Mouse (Mus musculus) heart, embryonic 16.5 days (tissue): ENCODE measurements at regions not wholly inside any gene's neighbourhood (a gene's known extent, or its start where the extent isn't known, plus 50 kb on each side); places are given as distances from the start of the nearest gene placed in this dataset.

Source experiments
- ATAC-seq: fragments of 200-750 bp; cut with Nextera tagmentation; replicated peaks from 2 replicates; pipeline ENCODE4 v1.8.0; 2017; ENCODE audit warnings: moderate number of reproducible peaks; ENCODE audit not compliant: insufficient read depth, low FRiP score; ENCODE audit errors: extremely low read depth
- H3K27ac ChIP-seq: fragments of 300-500 bp; sonication (generic); 2 replicates; pipeline ENCODE4 v1.5.1; 2014; ENCODE audit warnings: mild to moderate bottlenecking, low read length, control low read depth, moderate library complexity
- H3K27me3 ChIP-seq: fragments of 300-500 bp; sonication (generic); 2 replicates; pipeline ENCODE4 v1.6.1; 2014; ENCODE audit warnings: low read length, mixed read lengths; ENCODE audit not compliant: control insufficient read depth, insufficient read depth
- H3K36me3 ChIP-seq: fragments of 300-500 bp; sonication (generic); 2 replicates; pipeline ENCODE4 v1.6.1; 2014; ENCODE audit not compliant: control insufficient read depth, insufficient read depth
- H3K4me1 ChIP-seq: fragments of 300-500 bp; sonication (generic); 2 replicates; pipeline ENCODE4 v1.6.1; 2014; ENCODE audit warnings: low read length, mixed read lengths; ENCODE audit not compliant: control insufficient read depth, insufficient read depth
- H3K4me2 ChIP-seq: fragments of 300-500 bp; sonication (generic); 2 replicates; pipeline ENCODE4 v1.6.1; 2014; ENCODE audit warnings: low read depth, mild to moderate bottlenecking, control low read depth, low read length
- H3K4me3 ChIP-seq: fragments of 300-500 bp; sonication (generic); 2 replicates; pipeline ENCODE4 v1.5.1; 2014; ENCODE audit warnings: mild to moderate bottlenecking, control low read depth, low read length
- H3K9ac ChIP-seq: fragments of 300-500 bp; sonication (generic); 2 replicates; pipeline ENCODE4 v1.6.1; 2014; ENCODE audit warnings: low read length, control low read depth
- H3K9me3 ChIP-seq: fragments of 300-500 bp; sonication (generic); replicated peaks from 2 replicates; pipeline ENCODE4 v1.6.1; 2016; ENCODE audit warnings: low read length; ENCODE audit not compliant: control insufficient read depth
- WGBS: fragments of 180-500 bp; shearing (Covaris S2); extraction: QIAGEN DNeasy Blood & Tissue Kit; methylation state at CpG from one replicate; pipeline ENCODE4 v1.1.7; 2014; 5-methylcytosine and 5-hydroxymethylcytosine counted together

DNA sequence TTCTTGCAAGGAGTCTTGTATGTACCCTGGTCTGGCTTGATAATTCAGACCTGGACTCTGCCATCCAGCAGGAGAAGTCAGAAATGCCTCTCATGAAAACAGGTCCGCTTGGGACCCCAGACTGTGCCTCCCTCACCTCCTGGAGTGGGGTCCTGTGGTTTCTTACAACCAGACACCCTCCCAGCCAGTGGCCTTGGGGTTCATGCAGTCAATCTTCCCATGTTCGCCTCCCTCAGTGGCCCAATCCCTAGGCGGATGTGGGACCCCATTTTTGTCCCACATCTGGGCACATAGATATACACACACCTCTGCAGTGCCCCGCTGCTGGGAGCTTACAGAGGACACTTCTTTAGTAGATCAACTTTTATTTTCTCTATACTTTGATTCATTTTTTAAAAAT lies 217.7 kb downstream of the Lrfn2 start:
- Histone ChIP-seq H3K4me1 (no peaks in the 10 kb centered on the region), H3K36me3 (no peaks in the 10 kb centered on the region), H3K9ac (no peak overlapping the region), H3K9me3 (no peaks in the 10 kb centered on the region), H3K4me3 (no peak overlapping the region), H3K4me2 (no peak overlapping the region), H3K27me3 (no peaks in the 10 kb centered on the region), H3K27ac (no peak overlapping the region)
- no peak for ATAC-seq
- WGBS, result 83% methylated on average over 4 of the region's 4 CpGs

DNA sequence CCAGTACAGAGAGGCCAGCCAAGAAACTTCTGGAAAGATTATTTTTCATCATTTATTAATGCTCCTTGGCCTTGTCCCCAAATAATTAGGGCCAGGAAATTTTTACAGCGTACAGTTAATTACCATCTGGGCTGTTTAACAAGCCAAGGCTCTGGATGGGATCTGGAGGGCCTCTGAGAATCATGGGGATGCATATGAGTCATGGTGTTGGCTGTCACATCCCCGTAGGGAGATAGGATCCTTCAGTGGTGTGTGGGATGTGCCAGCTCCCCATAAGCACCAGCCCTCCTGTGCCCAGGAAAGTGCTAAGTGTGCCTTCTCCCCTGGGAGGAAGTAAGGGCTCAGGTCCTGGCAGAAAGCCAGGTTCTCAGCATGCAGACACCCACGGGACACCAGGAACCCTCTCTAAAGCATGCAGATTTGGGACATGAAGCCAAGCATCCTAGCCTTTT lies 218.8 kb downstream of the Lrfn2 start:
- WGBS, result 41% methylated on average over 3 of the region's 3 CpGs
- no peak overlapping the region for H3K9ac ChIP-seq
- ATAC-seq, result no peak
- no peaks in the 10 kb centered on the region for H3K36me3 ChIP-seq
- no peak overlapping the region for H3K27ac ChIP-seq
- H3K9me3 ChIP-seq, result no peaks in the 10 kb centered on the region
- no peaks in the 10 kb centered on the region for H3K27me3 ChIP-seq
- no peaks in the 10 kb centered on the region for H3K4me1 ChIP-seq
- H3K4me2 ChIP-seq, result no peak overlapping the region
- no peak overlapping the region for H3K4me3 ChIP-seq

- H3K9me3 ChIP-seq, result no peaks in the 10 kb centered on the region
- 70% methylated on average over 9 of the region's 9 CpGs for WGBS
Observed at GRCm38 (mm10) chr17:49153994-49154393, 221.8 kb downstream of the Lrfn2 start.

DNA sequence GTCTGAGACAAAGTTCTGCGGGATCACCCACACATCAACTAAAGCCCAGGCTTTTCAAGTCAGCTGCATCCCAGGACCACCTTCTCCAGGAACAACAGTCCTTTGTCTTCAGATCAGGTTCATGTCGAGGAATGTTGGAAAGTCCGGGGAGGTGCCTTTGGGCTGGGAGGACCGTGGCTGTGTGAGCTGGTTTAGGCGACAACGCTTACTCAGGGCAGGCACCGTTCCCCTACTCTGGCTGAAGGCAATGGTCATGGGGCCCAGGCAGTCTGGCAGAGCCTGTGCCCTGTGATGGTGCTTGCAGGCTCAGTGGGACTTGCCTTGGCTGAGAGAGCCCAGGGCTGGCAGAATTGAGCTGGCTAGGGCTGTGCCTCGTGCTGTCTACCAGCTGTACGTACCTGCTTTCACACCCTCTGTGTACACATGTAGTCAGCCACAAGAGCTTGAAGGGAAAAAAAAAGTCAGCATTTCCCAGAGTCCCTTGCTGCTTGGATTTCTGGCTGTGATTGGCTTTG lies 222.9 kb downstream of the Lrfn2 start:
- no peaks in the 10 kb centered on the region for H3K9me3 ChIP-seq
- WGBS, result 80% methylated on average over 9 of the region's 9 CpGs
- no peaks in the 10 kb centered on the region for H3K36me3 ChIP-seq
- H3K27me3 ChIP-seq, result no peaks in the 10 kb centered on the region
- no peak overlapping the region for H3K27ac ChIP-seq
- ATAC-seq, result no peak
- H3K4me3 ChIP-seq, result no peak overlapping the region
- no peaks in the 10 kb centered on the region for H3K4me1 ChIP-seq
- H3K9ac ChIP-seq, result no peak overlapping the region
- no peak overlapping the region for H3K4me2 ChIP-seq

More at GRCm38 (mm10) chr17:49153994-49154393, 221.8 kb downstream of the Lrfn2 start:
- no peaks in the 10 kb centered on the region for H3K4me1 ChIP-seq
- no peak overlapping the region for H3K27ac ChIP-seq
- no peak overlapping the region for H3K4me2 ChIP-seq
- H3K4me3 ChIP-seq, result no peak overlapping the region
- no peaks in the 10 kb centered on the region for H3K27me3 ChIP-seq
- H3K9ac ChIP-seq, result no peak overlapping the region
- no peak for ATAC-seq
- no peaks in the 10 kb centered on the region for H3K36me3 ChIP-seq

GRCm38 (mm10) chr17:49157586-49157985 lies 225.4 kb downstream of the Lrfn2 start:
- Histone ChIP-seq H3K36me3 (no peaks in the 10 kb centered on the region), H3K27ac (no peak overlapping the region), H3K9ac (no peak overlapping the region), H3K4me1 (no peaks in the 10 kb centered on the region), H3K27me3 (no peaks in the 10 kb centered on the region), H3K4me2 (no peak overlapping the region), H3K4me3 (no peak overlapping the region), H3K9me3 (no peaks in the 10 kb centered on the region)
- whole genome bisulfite sequencing, result 57% methylated on average over 2 of the region's 2 CpGs
- ATAC-seq, result no peak

DNA sequence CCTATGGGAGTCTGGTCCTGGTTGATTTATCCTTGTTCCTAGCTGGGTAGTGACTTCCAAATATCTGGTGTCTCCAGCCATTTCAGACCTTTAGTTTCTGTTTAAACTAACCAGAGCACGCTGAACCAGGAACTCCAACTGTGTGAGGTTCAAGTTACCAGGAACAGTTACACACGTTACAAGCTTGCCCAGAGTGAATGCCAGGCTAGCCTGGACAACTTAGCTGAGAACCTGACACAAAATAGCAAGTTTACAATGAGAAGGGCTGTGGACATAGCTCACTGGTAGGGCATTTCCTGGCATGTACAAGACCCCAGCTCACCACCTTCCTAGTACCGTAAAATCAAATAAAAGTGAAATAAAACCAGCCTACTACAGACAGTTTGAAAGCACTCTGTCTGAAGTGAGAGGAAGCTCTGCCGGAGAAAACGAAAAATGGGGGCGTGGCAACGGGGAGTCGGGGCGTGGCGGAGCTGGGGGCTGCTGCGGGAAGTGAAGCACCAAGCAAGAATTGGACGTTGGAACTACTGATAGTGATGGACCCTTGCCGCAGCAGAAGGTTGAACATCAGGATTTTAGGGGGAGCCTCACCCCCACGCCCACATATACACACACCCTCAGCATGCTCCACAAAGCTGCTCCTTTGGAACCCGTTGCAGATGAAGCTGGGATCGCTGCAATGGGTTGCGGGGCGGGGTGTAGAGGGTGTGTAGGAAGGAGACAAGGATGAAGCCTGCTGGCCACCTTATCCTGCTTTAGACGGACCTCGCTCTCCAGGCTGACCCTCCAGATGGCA lies 239.3 kb downstream of the Lrfn2 start:
- Histone ChIP-seq H3K4me2 (peak overlapping the region; percentile 68), H3K27ac (no peak overlapping the region), H3K36me3 (no peaks in the 10 kb centered on the region), H3K27me3 (peaks cover 46% of the 10 kb centered on the region), H3K9me3 (no peaks in the 10 kb centered on the region), H3K4me1 (peaks cover 5% of the 10 kb centered on the region; the same call in 1 of the 2 replicates), H3K9ac (no peak overlapping the region), H3K4me3 (peak overlapping the region; percentile 45)
- WGBS, result 6% methylated on average over 20 of the region's 20 CpGs
- 0 out of 2 replicates have a peak, but pooled peaks have one; percentile 45 for ATAC-seq

- Histone ChIP-seq H3K36me3 (no peaks in the 10 kb centered on the region), H3K4me1 (peaks cover 5% of the 10 kb centered on the region; the same call in 1 of the 2 replicates), H3K27me3 (peaks cover 46% of the 10 kb centered on the region), H3K4me2 (peak overlapping the region; percentile 68), H3K9me3 (no peaks in the 10 kb centered on the region), H3K9ac (no peak overlapping the region), H3K27ac (no peak overlapping the region), H3K4me3 (peak overlapping the region; percentile 45)
- ATAC-seq, result no peak
- WGBS, result 8% methylated on average over 15 of the region's 15 CpGs
Observed at GRCm38 (mm10) chr17:49172052-49172799, 240.0 kb downstream of the Lrfn2 start.

DNA sequence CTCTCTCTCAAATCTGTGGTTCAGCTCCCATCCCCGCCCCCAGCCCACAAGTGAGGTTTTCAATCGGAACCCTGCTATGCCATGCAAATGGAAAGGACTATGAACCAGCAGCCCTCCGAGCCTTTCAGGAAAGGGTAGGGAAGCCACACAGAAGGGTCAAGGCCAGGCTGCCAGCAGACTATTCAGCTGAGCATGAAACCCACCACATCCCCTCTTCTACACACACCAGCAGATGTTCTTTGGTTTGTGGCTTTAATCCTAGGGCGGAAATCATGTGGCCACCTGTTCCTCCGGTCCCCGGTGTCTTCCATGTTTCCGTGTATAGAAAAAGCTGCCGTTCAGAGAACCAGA lies 240.6 kb downstream of the Lrfn2 start:
- no peaks in the 10 kb centered on the region for H3K9me3 ChIP-seq
- 54% methylated on average over 8 of the region's 8 CpGs for WGBS
- no peaks in the 10 kb centered on the region for H3K36me3 ChIP-seq
- no peak for ATAC-seq
- H3K27ac ChIP-seq, result no peak overlapping the region
- H3K4me3 ChIP-seq, result no peak overlapping the region
- peaks cover 46% of the 10 kb centered on the region for H3K27me3 ChIP-seq
- H3K9ac ChIP-seq, result no peak overlapping the region
- H3K4me2 ChIP-seq, result no peak overlapping the region
- peaks cover 5% of the 10 kb centered on the region; the same call in 1 of the 2 replicates for H3K4me1 ChIP-seq
